Mouse (Mus musculus) ovary, adult 2 months (tissue): ENCODE measurements around the gene Olfr1140. TPM values are rescaled to one million over a fixed set of nuclear protein-coding genes. Genes with fewer than 3 reads are reported as not detected.

Experiments
- polyA plus RNA-seq: library from polyadenylated mRNA; depleted of rRNA; stranded (reverse); fragments of >200 nt; gene quantifications from 2 replicates; pipeline ENCODE4 v1.2.3, GENCODE M21; 2012; rRNA removed

Olfr1140 gene
- polyA plus RNA-seq, result not detected in 2 replicates

GRCm38 (mm10) chr2:87743452-87743851 is at the start of gene Olfr1140:
TSS of gene Olfr1140 (plus strand) at chr2:87743752.

GRCm38 (mm10) chr2:87693847-87694246 is 49.7 kb upstream of the Olfr1140 start, which contains the start of gene Olfr1136:
TSS of gene Olfr1136 (minus strand) at chr2:87693947.

DNA sequence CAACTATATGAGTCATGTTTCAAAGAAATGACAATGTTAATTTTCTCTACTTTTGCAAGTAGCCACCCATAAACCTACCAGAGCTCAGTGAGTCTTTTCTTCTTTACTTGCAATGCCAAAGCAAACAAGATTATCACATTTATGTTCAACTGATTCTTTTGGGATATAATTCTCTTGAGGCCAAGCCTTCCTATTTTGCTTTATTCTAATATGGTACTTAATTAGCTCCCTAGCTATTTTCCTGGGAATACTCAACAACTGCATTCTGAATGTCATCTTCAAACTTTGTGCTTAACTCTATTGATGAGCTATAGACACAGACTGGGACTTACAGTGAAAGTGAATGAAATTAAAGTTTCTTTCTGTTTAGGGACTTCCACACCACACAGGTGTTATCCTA is 30.5 kb upstream of the Olfr1140 start, which contains the start of gene Olfr1137:
Gene Olfr1137 (minus strand): TSS at position 101 of the 400 bp plus-strand sequence.

GRCm38 (mm10) chr2:87739878-87740277 is 3.7 kb upstream of the Olfr1140 start, which contains the start of gene Olfr1138:
TSS of gene Olfr1138 (minus strand) at chr2:87739978.

DNA sequence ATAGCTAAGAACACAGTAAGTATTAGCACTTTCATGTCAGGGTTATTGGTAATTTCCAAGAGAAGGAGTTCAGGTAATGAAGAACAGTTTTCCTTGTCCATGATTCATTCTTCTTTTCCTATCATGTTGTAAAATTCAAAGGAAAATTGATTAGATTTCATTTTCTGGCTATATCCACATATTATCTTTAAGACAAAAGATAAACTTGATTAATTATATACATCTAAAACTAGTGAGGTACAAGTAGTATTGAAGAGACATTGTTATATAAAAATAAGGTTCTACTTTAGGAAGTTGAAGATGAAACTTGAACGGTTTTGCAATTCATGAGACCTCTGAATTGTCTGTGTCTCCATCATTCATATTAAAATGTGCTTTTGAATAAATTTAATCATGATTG is 10.3 kb downstream of the Olfr1140 start, which contains the start of gene Olfr1141:
Gene Olfr1141 (minus strand): TSS at position 101 of the 400 bp plus-strand sequence.

GRCm38 (mm10) chr2:87779183-87779582 is 35.6 kb downstream of the Olfr1140 start, which contains the start of gene Olfr152:
TSS of gene Olfr152 (plus strand) at chr2:87779483.

Other genes starting within 250 kb of the Olfr1140 start
- gene Pramel7, start 246.7 kb upstream of the Olfr1140 start, polyA plus RNA-seq, result not detected in 2 replicates
- not detected in 2 replicates for gene Pramel6, start 237.2 kb upstream of the Olfr1140 start, polyA plus RNA-seq
- gene Olfr153, start 212.0 kb upstream of the Olfr1140 start, polyA plus RNA-seq, result not detected in 2 replicates
- gene Olfr1128, start 198.2 kb upstream of the Olfr1140 start, polyA plus RNA-seq, result not detected in 2 replicates
- not detected in 2 replicates for gene Olfr1129, start 169.8 kb upstream of the Olfr1140 start, polyA plus RNA-seq
- not detected in 2 replicates for gene Olfr1130, start 137.5 kb upstream of the Olfr1140 start, polyA plus RNA-seq
- gene Olfr1131, start 116.6 kb upstream of the Olfr1140 start, polyA plus RNA-seq, result not detected in 2 replicates
- not detected in 2 replicates for gene Olfr1132, start 106.2 kb upstream of the Olfr1140 start, polyA plus RNA-seq
- not detected in 2 replicates for gene Olfr1133, start 96.4 kb upstream of the Olfr1140 start, polyA plus RNA-seq
- not detected in 2 replicates for gene Olfr1134, start 85.3 kb upstream of the Olfr1140 start, polyA plus RNA-seq
- gene Olfr1135, start 70.1 kb upstream of the Olfr1140 start, polyA plus RNA-seq, result not detected in 2 replicates
- gene Olfr1136, start 49.8 kb upstream of the Olfr1140 start, polyA plus RNA-seq, result not detected in 2 replicates
- not detected in 2 replicates for gene Olfr1137, start 30.6 kb upstream of the Olfr1140 start, polyA plus RNA-seq
- gene Olfr1138, start 3.8 kb upstream of the Olfr1140 start, polyA plus RNA-seq, result not detected in 2 replicates
- not detected in 2 replicates for gene Olfr1141, start 10.2 kb downstream of the Olfr1140 start, polyA plus RNA-seq
- gene Olfr152, start 35.7 kb downstream of the Olfr1140 start, polyA plus RNA-seq, result not detected in 2 replicates
- not detected in 2 replicates for gene Olfr1143, start 56.8 kb downstream of the Olfr1140 start, polyA plus RNA-seq
- not detected in 2 replicates for gene Olfr1145, start 66.1 kb downstream of the Olfr1140 start, polyA plus RNA-seq
- not detected in 2 replicates for gene Olfr1148, start 86.8 kb downstream of the Olfr1140 start, polyA plus RNA-seq
- gene Olfr1150-ps1, start 100.2 kb downstream of the Olfr1140 start, polyA plus RNA-seq, result not detected in 2 replicates
- gene Olfr1151, start 112.1 kb downstream of the Olfr1140 start, polyA plus RNA-seq, result not detected in 2 replicates
- not detected in 2 replicates for gene Olfr1152, start 122.7 kb downstream of the Olfr1140 start, polyA plus RNA-seq
- gene Olfr1153, start 151.2 kb downstream of the Olfr1140 start, polyA plus RNA-seq, result not detected in 2 replicates
- not detected in 2 replicates for gene Olfr1154, start 161.4 kb downstream of the Olfr1140 start, polyA plus RNA-seq
- not detected in 2 replicates for gene Olfr1155, start 201.4 kb downstream of the Olfr1140 start, polyA plus RNA-seq
- not detected in 2 replicates for gene Olfr1156, start 209.3 kb downstream of the Olfr1140 start, polyA plus RNA-seq
- not detected in 2 replicates for gene Olfr1157, start 224.5 kb downstream of the Olfr1140 start, polyA plus RNA-seq
- gene Olfr74, start 230.9 kb downstream of the Olfr1140 start, polyA plus RNA-seq, result not detected in 2 replicates
- gene Olfr1158, start 246.4 kb downstream of the Olfr1140 start, polyA plus RNA-seq, result not detected in 2 replicates